Mouse (Mus musculus) lung, postnatal 25 days (tissue): Measurements from ENCODE around the gene Psg20.
"Not testable (repeated sequence)": the region's sequence is repeated elsewhere in the genome, so short reads cannot be mapped to it uniquely, and the experiment has no call there.

Experiments
- DNase-seq: peaks from one replicate; pipeline ENCODE4 v3.0.0; 2022; ENCODE audit warnings: low spot score

The Psg20 gene

GRCm38 (mm10) chr7:18686085-18686484 is at the start of gene Psg20:
Psg20 (minus strand) TSS chr7:18686185.
- DNase-seq: no peak

GRCm38 (mm10) chr7:18734451-18734850 is 48.5 kb upstream of the Psg20 start:
- DNase-seq: no peak

- DNase-seq: no peak
Measured at GRCm38 (mm10) chr7:18733111-18733510, 47.1 kb upstream of the Psg20 start.

- no peak for DNase-seq
Measured at GRCm38 (mm10) chr7:18728391-18728790, 42.4 kb upstream of the Psg20 start.

- DNase-seq: not testable (repeated sequence)
Measured at GRCm38 (mm10) chr7:18725931-18726330, 39.9 kb upstream of the Psg20 start.

GRCm38 (mm10) chr7:18724001-18724400 is 38.0 kb upstream of the Psg20 start:
- no peak for DNase-seq

GRCm38 (mm10) chr7:18717790-18718189 is 31.8 kb upstream of the Psg20 start, which contains the start of gene Psg22:
Psg22 (plus strand) TSS chr7:18718090.
- DNase-seq: no peak

- DNase-seq: no peak
Measured at GRCm38 (mm10) chr7:18715546-18715945, 29.6 kb upstream of the Psg20 start.

GRCm38 (mm10) chr7:18710846-18711245 is 24.9 kb upstream of the Psg20 start:
- DNase-seq: no peak

- not testable (repeated sequence) for DNase-seq
Measured at GRCm38 (mm10) chr7:18710331-18710730, 24.3 kb upstream of the Psg20 start.

GRCm38 (mm10) chr7:18685586-18685985 is 399 bp downstream of the Psg20 start:
- DNase-seq: no peak

GRCm38 (mm10) chr7:18679772-18680171 is 6.2 kb downstream of the Psg20 start:
- no peak for DNase-seq

GRCm38 (mm10) chr7:18656625-18657024 is 29.4 kb downstream of the Psg20 start, which contains the start of gene Psg21:
Psg21 (minus strand) TSS chr7:18656725.
- not testable (repeated sequence) for DNase-seq

- not testable (repeated sequence) for DNase-seq
Measured at GRCm38 (mm10) chr7:18626921-18627320, 59.1 kb downstream of the Psg20 start.
